ENCODE assay signal across 24 mouse cellular contexts in the genomic region with DNA sequence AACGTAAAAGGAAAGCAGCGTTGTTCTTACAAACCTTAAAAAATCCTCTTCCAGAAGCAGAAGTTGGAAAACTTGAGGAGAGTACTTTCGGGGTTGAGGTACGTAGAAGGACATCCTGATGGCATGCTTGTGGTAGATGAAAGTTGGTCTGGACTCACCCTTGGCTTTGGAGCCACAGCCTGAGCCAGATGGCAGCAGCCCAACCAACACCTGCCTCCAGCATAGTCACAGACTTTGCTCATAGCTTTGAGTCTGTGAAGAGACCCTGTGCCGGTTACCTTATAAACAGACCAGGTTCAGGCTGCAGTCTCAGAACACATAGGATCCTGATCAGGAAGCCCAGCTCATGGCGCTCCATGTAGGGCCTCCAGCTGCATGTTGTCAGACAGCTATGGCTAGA. TPM values are rescaled to one million over a fixed set of nuclear protein-coding genes. Genes with fewer than 3 reads are reported as not detected.
DNase-seq lines count a peak whose midpoint lies in the region; ATAC-seq and TF ChIP-seq lines count a peak whose summit lies in the region.
"Had no signal": no experiment of that assay in that cellular context is flagged by ENCODE, and none has a peak within 500 bp of the region (broad histone marks: within the 10 kb centered on the region; RNA-seq: fewer than 3 reads in every experiment).

No protein-coding gene starts in this region.

- H3K4me1 ChIP-seq in kidney, adult 2 months (ENCODE audit: control insufficient read depth, insufficient read depth, low read length) = peaks cover 10% of the 10 kb centered on the region
- H3K4me1 ChIP-seq in kidney, embryonic 16.5 days (ENCODE audit: insufficient read depth, low read length) = no peaks in the 10 kb centered on the region
- H3K4me1 ChIP-seq: embryonic facial prominence, embryonic 10.5 days; embryonic facial prominence, embryonic 12.5 days; forebrain, embryonic 13.5 days had no signal

- TF ChIP-seq CTCF in kidney, adult 2 months (conservative IDR thresholded peaks at IDR 0.05; ENCODE audit: insufficient read depth, insufficient read length, low read depth, low read length) = no peak
- no peak for TF ChIP-seq CTCF in layer of hippocampus, adult 2 months (conservative IDR thresholded peaks at IDR 0.05)

- no peaks in the 10 kb centered on the region for H3K27me3 ChIP-seq in kidney, adult 2 months (replicated peaks; ENCODE audit: control insufficient read depth, insufficient read depth, low read length)
- no peaks in the 10 kb centered on the region for H3K27me3 ChIP-seq in kidney, embryonic 16.5 days (ENCODE audit: insufficient read depth, low read length)
- H3K27me3 ChIP-seq: CH12.LX; embryonic facial prominence, embryonic 12.5 days; forebrain, embryonic 13.5 days; Patski had no signal

- peak overlapping the region; percentile 73; the same call in 1 of the 2 replicates for H3K27ac ChIP-seq in kidney, adult 2 months (ENCODE audit: insufficient read depth, low read depth, low read length)
- no peak overlapping the region for H3K27ac ChIP-seq in kidney, embryonic 16.5 days (ENCODE audit: low read length)
- peak overlapping the region; percentile 19; the same call in 1 of the 2 replicates for H3K27ac ChIP-seq in layer of hippocampus, adult 2 months
- H3K27ac ChIP-seq: embryonic facial prominence, embryonic 10.5 days; embryonic facial prominence, embryonic 12.5 days; forebrain, embryonic 13.5 days had no signal

- H3K4me3 ChIP-seq in kidney, adult 2 months (ENCODE audit: insufficient read depth, low read depth, low read length) = no peak overlapping the region
- H3K4me3 ChIP-seq in kidney, embryonic 16.5 days (ENCODE audit: low read length) = no peak overlapping the region
- H3K4me3 ChIP-seq in layer of hippocampus, adult 2 months = no peak overlapping the region
- H3K4me3 ChIP-seq: embryonic facial prominence, embryonic 10.5 days; embryonic facial prominence, embryonic 12.5 days; forebrain, embryonic 13.5 days had no signal

- H3K4me2 ChIP-seq in kidney, embryonic 16.5 days (replicated peaks; ENCODE audit: low read depth, low read length) = no peak overlapping the region
- H3K4me2 ChIP-seq: embryonic facial prominence, embryonic 12.5 days; forebrain, embryonic 13.5 days had no signal

- 83% methylated on average over 6 of the region's 6 CpGs for WGBS in kidney, adult 2 months
- 95% methylated on average over 6 of the region's 6 CpGs for WGBS in kidney, embryonic 16.5 days

- TF ChIP-seq POLR2A in kidney, adult 2 months (IDR thresholded peaks at IDR 0.05; ENCODE audit: low read depth, low read length) = no peak

- H3K36me3 ChIP-seq in kidney, adult 2 months (ENCODE audit: control insufficient read depth, insufficient read depth, low read length) = peaks cover 1% of the 10 kb centered on the region; the same call in 1 of the 2 replicates
- H3K36me3 ChIP-seq in kidney, embryonic 16.5 days (ENCODE audit: insufficient read depth, low read length) = peaks cover 85% of the 10 kb centered on the region

- DNase-seq in kidney, adult 11 months = peak; percentile 62
- no peak for DNase-seq in kidney, postnatal 14 days
- DNase-seq in kidney, adult 2 months = peak; percentile 86
- no peak for DNase-seq in kidney, postnatal 4 days
- peak; percentile 83 for DNase-seq in kidney, adult 9 months
- no peak for DNase-seq in layer of hippocampus, adult 2 months (ENCODE audit: low spot score in 2 of 2)
- no peak for DNase-seq in layer of hippocampus, adult 9-11 months
- DNase-seq: adrenal gland, adult 8-10 months; adrenal gland, postnatal 14 days; adrenal gland, postnatal 36 days; B cell, adult 2 months; cerebellum, adult 11-12 months; cerebellum, adult 2 months; cerebellum, adult 9-10 months; cerebellum, postnatal 25 days had no signal

- no peak for ATAC-seq in kidney, embryonic 16.5 days (ENCODE audit: low FRiP score, low TSS enrichment)
- ATAC-seq: activated CD4-positive, CD25-positive, alpha-beta regulatory T cell, adult 4 months; CD4-positive, CD25-positive, alpha-beta regulatory T cell, adult 4 months; forebrain, embryonic 13.5 days; Patski had no signal

- H3K9ac ChIP-seq in kidney, embryonic 16.5 days (replicated peaks; ENCODE audit: low read length) = no peak overlapping the region
- H3K9ac ChIP-seq: embryonic facial prominence, embryonic 12.5 days; forebrain, embryonic 13.5 days had no signal

- H3K9me3 ChIP-seq in kidney, embryonic 16.5 days (ENCODE audit: low read length) = no peaks in the 10 kb centered on the region
- H3K9me3 ChIP-seq: embryonic facial prominence, embryonic 10.5 days; embryonic facial prominence, embryonic 12.5 days; forebrain, embryonic 13.5 days; G1E had no signal

RNA-seq across cellular contexts. Expression of a gene that starts 33.2 kb away (rescaled TPM):
- 1.6 and 2.5 TPM in 2 replicates for polyA plus RNA-seq in kidney, adult 2 months (2012; rRNA removed)
- 3.3 and 4.7 TPM in 2 replicates for polyA plus RNA-seq in kidney, embryonic 16.5 days (2015; fragmentation: Nextera tagmentation; extraction: Ambion mirVana)
- 100 to 1,000 TPM; 126 to 133 TPM for total RNA-seq in layer of hippocampus, adult 2 months (2021)

RNA-seq across cellular contexts. Expression of a gene that starts 49.8 kb away (rescaled TPM):
- polyA plus RNA-seq in kidney, adult 2 months (2012; rRNA removed) = 43.8 and 55.6 TPM in 2 replicates
- 39.1 and 44.0 TPM in 2 replicates for polyA plus RNA-seq in kidney, embryonic 16.5 days (2015; fragmentation: Nextera tagmentation; extraction: Ambion mirVana)
- total RNA-seq in layer of hippocampus, adult 2 months (2021) = 100 to 1,000 TPM; 129 to 147 TPM

Comparison
In these comparisons a context has a peak if more than half of its experiments do, and no peak if none do; other contexts are left out.
1. DNase-seq: peak in kidney, adult 11 months (single experiment), kidney, adult 2 months (single experiment) and kidney, adult 9 months (single experiment); none in kidney, postnatal 14 days (single experiment), kidney, postnatal 4 days (0 of 2), layer of hippocampus, adult 2 months (0 of 2) and layer of hippocampus, adult 9-11 months (single experiment).